Mouse (Mus musculus) kidney, embryonic 15.5 days (tissue): ENCODE results near the gene Prss50. TPM values are rescaled to one million over a fixed set of nuclear protein-coding genes. Genes with fewer than 3 reads are reported as not detected.

Experiments
- ATAC-seq: fragments of 200-750 bp; cut with Nextera tagmentation; replicated peaks from 2 replicates; pipeline ENCODE4 v1.8.0; 2017; ENCODE audit warnings: moderate TSS enrichment; ENCODE audit not compliant: low FRiP score
- H3K27ac ChIP-seq: fragments of 300-500 bp; sonication (generic); 2 replicates; pipeline ENCODE4 v1.5.1; 2015; ENCODE audit warnings: mild to moderate bottlenecking, inconsistent platforms
- H3K27me3 ChIP-seq: fragments of 300-500 bp; sonication (generic); 2 replicates; pipeline ENCODE4 v1.6.1; 2015; ENCODE audit warnings: inconsistent platforms
- H3K36me3 ChIP-seq: fragments of 300-500 bp; sonication (generic); 2 replicates; pipeline ENCODE4 v1.6.1; 2015; ENCODE audit warnings: inconsistent platforms
- H3K4me1 ChIP-seq: fragments of 300-500 bp; sonication (generic); 2 replicates; pipeline ENCODE4 v1.6.1; 2015; ENCODE audit warnings: inconsistent platforms
- H3K4me2 ChIP-seq: fragments of 300-500 bp; sonication (generic); 2 replicates; pipeline ENCODE4 v1.6.1; 2015; ENCODE audit warnings: moderate library complexity, mild to moderate bottlenecking, inconsistent platforms
- H3K4me3 ChIP-seq: fragments of 300-500 bp; sonication (generic); replicated peaks from 2 replicates; pipeline ENCODE4 v1.5.1; 2015; ENCODE audit warnings: mild to moderate bottlenecking, inconsistent platforms
- H3K9ac ChIP-seq: fragments of 300-500 bp; sonication (generic); 2 replicates; pipeline ENCODE4 v1.6.1; 2015; ENCODE audit warnings: mild to moderate bottlenecking, inconsistent platforms
- H3K9me3 ChIP-seq: fragments of 300-500 bp; sonication (generic); replicated peaks from 2 replicates; pipeline ENCODE4 v1.6.1; 2016; ENCODE audit warnings: inconsistent platforms
- WGBS: fragments of 180-500 bp; shearing (Covaris S2); methylation state at CpG from one replicate; pipeline ENCODE4 v1.1.7; 2015; ENCODE audit warnings: mixed read lengths; 5-methylcytosine and 5-hydroxymethylcytosine counted together
- polyA plus RNA-seq: library from polyadenylated mRNA; unstranded; fragments of >200 nt; fragmentation: Nextera tagmentation; extraction: Ambion mirVana; gene quantifications from 2 replicates; pipeline ENCODE4 v1.2.1, GENCODE M21; 2015

The Prss50 gene
- polyA plus RNA-seq, 1 experiment from 2014 or later: 0.90 TPM

DNA sequence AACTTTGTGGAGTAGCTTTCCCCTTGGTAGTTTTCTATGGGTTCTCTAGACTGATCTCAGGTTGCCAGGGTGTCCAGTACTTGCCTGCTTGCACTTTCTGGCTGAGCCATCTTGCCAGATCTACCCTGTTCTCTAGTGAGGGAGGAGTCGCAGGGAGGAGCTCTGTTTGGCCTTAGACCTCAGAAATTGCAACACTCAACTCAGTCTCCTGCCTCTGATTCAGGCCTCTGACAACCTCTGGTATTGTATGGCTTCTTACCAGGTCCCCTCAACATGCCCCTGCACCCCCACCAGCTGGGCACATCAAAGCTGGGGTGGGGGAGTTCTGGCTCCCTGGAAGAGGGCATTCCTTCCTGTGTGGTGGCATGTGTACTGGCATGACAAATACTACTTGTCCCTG, 19.6 kb downstream of the Prss50 start:
- no peak overlapping the region for H3K27ac ChIP-seq
- WGBS: 89% methylated on average over 1 of the region's 1 CpGs
- ATAC-seq: no peak

DNA sequence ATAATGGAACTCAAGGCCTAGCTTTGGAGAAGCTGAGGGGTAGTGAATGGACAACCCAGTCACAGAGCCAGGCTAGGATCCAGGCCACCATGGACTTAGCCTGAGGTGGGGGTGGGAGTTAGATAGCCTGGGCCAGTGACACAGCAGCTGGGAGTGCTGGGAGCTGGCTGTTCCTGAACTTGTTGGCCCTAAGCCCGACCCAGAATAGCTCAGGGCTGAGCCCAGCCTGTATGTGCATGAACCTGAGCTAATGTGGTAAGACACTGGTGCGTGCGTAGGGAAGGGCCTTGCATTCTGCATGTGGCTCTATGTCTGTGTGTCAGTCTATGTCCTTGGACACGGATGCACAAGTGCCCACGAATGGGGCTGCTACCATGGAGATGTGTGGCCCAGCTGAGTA, 20.1 kb downstream of the Prss50 start:
- no peak for ATAC-seq
- H3K27me3 ChIP-seq: peaks cover 44% of the 10 kb centered on the region
- no peak overlapping the region for H3K4me3 ChIP-seq
- no peak overlapping the region for H3K9ac ChIP-seq
- H3K27ac ChIP-seq: no peak overlapping the region
- H3K36me3 ChIP-seq: no peaks in the 10 kb centered on the region
- H3K4me1 ChIP-seq: peaks cover 49% of the 10 kb centered on the region
- no peaks in the 10 kb centered on the region for H3K9me3 ChIP-seq
- H3K4me2 ChIP-seq: no peak overlapping the region
- 90% methylated on average over 5 of the region's 5 CpGs for WGBS

More for the DNA sequence above, 19.6 kb downstream of the Prss50 start:
- Histone ChIP-seq H3K36me3 (no peaks in the 10 kb centered on the region), H3K27me3 (peaks cover 50% of the 10 kb centered on the region), H3K9me3 (no peaks in the 10 kb centered on the region), H3K4me3 (no peak overlapping the region), H3K9ac (no peak overlapping the region), H3K4me1 (peaks cover 49% of the 10 kb centered on the region), H3K4me2 (no peak overlapping the region)

DNA sequence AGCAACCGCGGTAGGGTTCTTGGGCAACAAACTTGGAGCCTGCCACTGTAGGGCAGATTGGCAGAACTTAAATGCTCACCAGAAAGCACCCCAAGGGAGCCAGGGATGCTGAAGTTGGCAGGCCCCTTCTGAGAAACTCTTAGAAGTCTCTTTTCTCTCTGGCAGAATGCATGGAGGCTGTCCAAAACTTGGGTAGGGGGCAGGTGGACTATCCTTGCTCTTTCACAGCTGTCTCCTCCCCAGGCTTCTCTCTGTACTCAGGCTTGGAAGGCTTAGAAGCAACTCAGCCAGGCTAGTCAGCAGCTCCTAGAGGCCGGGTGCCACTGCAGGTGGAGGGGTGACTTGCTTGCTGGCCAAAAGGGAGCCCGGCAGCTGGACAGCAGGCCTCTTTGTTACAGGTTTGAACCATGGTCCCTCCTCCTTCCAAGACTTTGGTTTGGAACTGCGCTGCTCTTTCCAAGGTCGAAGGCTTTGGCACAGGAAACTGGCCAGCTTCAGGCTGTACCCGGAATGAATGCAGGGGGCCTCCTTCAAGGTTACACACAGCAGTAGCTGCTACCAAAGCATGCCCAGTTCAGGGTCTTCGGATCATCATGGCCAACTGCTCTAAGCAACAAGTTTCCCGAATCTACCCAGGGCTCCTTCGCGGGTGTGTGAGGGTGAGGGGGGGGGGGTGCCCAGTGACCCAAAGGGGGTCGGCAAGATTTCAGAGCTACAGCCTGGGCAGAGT, 21.6 kb downstream of the Prss50 start, which contains the start of gene Als2cl:
TSS of gene Als2cl (plus strand) at position 680 of the 730 bp plus-strand sequence.
- H3K4me3 ChIP-seq: peak within 1 kb of the TSS; percentile 68
- H3K36me3 ChIP-seq: no peaks in the 10 kb centered on the region
- ATAC-seq: peak; percentile 26
- 14% methylated on average over 12 of the region's 12 CpGs for WGBS
- H3K27me3 ChIP-seq: peaks cover 30% of the 10 kb centered on the region
- peak within 1 kb of the TSS; percentile 63 for H3K27ac ChIP-seq
- no peaks in the 10 kb centered on the region for H3K9me3 ChIP-seq
- peak within 1 kb of the TSS; percentile 93 for H3K4me2 ChIP-seq
- H3K4me1 ChIP-seq: peaks cover 39% of the 10 kb centered on the region
- H3K9ac ChIP-seq: peak within 1 kb of the TSS; percentile 51

DNA sequence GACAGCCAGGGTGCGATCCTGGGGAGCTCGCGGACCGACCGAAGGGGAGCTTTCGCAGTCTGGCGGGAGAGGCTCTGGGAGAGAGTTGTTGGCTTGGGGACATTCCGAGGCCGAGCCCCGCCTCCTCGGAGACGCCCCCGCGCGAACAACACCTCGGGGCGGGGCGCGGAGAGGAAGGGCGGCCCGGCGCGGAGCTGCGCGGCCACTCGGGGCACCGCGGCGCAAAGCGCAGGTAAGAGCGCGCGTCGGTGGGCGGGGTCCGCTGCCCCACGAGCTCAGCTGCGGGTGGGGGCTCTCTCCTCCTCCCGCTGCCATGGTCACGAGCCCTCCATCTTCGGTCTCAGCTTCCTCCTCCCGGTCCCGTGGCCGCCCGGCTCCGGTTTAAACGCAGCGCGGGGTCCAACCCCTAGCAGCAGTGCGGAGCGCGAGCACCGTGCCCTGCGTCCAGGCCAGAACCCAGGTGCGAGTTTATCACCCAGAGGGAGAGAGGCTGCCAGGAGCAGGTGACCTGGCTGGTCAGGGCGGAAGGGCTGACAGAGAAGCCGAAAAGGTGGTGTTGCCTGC, 22.3 kb downstream of the Prss50 start, which contains the start of gene Tmie:
TSS of gene Tmie (minus strand) at position 116 of the 564 bp plus-strand sequence.
- peak within 1 kb of the TSS; percentile 68 for H3K4me3 ChIP-seq
- H3K27me3 ChIP-seq: peaks cover 27% of the 10 kb centered on the region
- H3K9ac ChIP-seq: peak within 1 kb of the TSS; percentile 51
- H3K9me3 ChIP-seq: no peaks in the 10 kb centered on the region
- peak; percentile 89 for ATAC-seq
- H3K4me1 ChIP-seq: peaks cover 32% of the 10 kb centered on the region
- no peaks in the 10 kb centered on the region for H3K36me3 ChIP-seq
- H3K27ac ChIP-seq: peak within 1 kb of the TSS; percentile 63
- peak within 1 kb of the TSS; percentile 93 for H3K4me2 ChIP-seq
- under 1% methylated on average over 57 of the region's 57 CpGs for WGBS

DNA sequence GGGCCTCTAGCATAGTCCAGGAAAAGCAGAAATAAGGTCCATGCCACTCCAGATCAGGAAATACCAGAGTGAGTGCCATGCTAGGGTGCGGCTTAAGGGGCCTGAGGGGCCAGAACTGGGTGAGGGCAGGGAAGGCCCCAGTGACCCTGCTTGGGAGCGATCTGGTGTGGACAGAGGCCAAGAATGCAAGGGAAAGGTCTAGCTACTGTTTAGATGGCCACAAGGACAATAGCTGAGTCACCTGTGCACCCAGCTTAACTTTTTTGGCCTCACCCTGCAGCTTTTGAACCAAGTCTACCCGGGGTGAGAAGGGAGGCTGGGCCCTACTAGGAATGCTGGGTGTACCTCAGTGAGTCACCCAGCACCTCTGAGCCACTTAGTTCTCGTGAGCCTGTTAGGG, 23.0 kb downstream of the Prss50 start:
- peak overlapping the region; percentile 63 for H3K27ac ChIP-seq
- peak overlapping the region; percentile 51; the same call in 1 of the 2 replicates for H3K9ac ChIP-seq
- peaks cover 27% of the 10 kb centered on the region for H3K27me3 ChIP-seq
- H3K9me3 ChIP-seq: no peaks in the 10 kb centered on the region
- peak overlapping the region; percentile 68 for H3K4me3 ChIP-seq
- peaks cover 26% of the 10 kb centered on the region for H3K4me1 ChIP-seq
- peak; percentile 23 for ATAC-seq
- peak overlapping the region; percentile 93 for H3K4me2 ChIP-seq
- WGBS: 67% methylated on average over 4 of the region's 4 CpGs
- no peaks in the 10 kb centered on the region for H3K36me3 ChIP-seq

DNA sequence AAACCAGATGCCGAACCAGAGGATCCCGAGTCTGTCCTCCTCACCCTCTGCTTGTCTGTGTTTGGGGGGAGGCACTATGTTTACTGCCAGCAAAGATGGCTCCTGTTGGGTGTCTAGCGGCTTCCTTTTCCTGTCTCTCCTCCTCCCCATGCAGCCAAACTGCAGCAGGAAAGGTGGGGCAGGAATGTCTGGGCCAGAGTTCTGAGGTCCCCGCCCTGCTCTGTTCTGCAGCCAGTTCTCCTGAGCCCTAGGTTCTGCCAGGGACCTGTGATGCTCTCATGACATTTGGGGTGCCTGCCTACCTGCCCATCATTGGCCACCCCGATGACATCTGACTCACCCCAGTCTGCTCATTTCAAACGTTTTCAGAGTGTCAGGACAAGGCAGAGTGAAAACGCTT, 24.2 kb downstream of the Prss50 start:
- Histone ChIP-seq H3K27me3 (peaks cover 27% of the 10 kb centered on the region), H3K4me2 (0 out of 2 replicates have a peak overlapping the region, but pooled peaks have one; percentile 7), H3K4me1 (peaks cover 26% of the 10 kb centered on the region), H3K27ac (no peak overlapping the region), H3K36me3 (no peaks in the 10 kb centered on the region), H3K9ac (no peak overlapping the region), H3K9me3 (no peaks in the 10 kb centered on the region), H3K4me3 (no peak overlapping the region)
- ATAC-seq: no peak
- 75% methylated on average over 7 of the region's 7 CpGs for WGBS

DNA sequence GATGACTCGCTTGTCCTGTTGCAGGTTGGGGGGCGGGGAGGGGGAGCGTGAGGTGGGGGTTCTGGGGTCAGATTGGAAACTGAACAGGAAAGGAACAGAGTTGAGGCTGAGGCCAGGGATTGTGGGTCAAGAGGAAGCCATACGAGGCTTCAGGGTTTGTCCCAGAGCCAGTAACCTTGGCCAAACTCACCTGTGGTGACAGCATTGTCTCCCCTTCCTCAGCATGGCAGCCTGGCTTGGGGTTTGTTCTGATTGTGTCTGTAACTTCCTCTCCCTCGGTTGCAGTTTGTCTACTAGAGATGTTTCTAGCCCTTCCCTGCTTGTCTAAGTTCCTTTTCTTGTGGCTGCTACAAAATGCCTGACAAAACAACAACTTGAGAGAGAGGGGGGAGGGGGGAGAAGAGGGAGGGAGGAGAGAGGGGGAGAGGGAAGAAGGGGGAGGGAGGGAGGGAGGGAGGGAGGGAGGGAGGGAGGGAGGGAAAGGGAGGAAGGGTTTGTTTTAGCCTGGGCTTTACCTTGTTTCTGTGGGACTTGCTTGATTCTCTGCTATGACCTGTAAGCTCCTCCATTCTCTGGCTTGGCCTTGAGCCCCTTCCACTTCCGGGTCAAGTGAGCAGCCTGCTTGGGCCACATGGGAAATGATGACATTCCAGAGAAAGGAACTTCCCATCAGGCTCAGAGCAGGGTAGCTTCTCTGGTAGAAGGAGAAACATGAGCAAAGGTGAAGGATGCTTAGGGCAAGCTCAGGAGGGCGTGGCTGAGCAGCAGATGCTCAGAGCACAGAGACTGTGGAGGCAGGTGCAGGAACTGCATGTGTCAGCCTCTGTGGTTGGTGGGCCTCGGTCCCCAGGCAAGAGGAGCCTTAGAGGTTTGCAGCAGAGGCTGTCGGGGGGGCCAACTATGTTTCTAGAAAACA, 29.9 kb downstream of the Prss50 start:
- no peaks in the 10 kb centered on the region for H3K36me3 ChIP-seq
- H3K27ac ChIP-seq: no peak overlapping the region
- no peak for ATAC-seq
- peaks cover 32% of the 10 kb centered on the region for H3K4me1 ChIP-seq
- WGBS: 66% methylated on average over 9 of the region's 9 CpGs
- H3K4me3 ChIP-seq: no peak overlapping the region
- H3K4me2 ChIP-seq: no peak overlapping the region
- H3K27me3 ChIP-seq: no peaks in the 10 kb centered on the region
- H3K9me3 ChIP-seq: no peaks in the 10 kb centered on the region
- H3K9ac ChIP-seq: no peak overlapping the region

DNA sequence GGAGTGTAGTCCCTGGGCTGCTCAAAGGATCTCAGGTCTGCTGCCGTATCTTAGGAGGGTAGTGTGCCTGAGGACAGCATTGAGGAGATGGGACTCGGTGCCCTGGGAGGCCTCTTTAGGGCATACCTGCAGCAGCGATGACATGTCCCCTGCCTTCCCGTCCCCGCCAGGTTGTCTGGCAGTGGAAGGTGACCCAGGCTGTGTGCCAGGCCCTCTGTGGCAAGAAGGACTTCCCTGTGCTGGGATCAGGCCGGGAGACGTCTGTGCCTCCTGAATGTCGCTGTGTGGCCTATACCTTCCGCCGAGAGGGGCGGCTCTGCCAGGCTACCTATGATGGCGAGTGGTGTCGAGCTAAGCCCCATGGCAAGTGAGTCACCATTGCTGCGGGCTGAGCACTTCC, 31.2 kb downstream of the Prss50 start:
- Histone ChIP-seq H3K9ac (no peak overlapping the region), H3K4me2 (no peak overlapping the region), H3K36me3 (no peaks in the 10 kb centered on the region), H3K4me3 (no peak overlapping the region), H3K27me3 (no peaks in the 10 kb centered on the region), H3K4me1 (peaks cover 32% of the 10 kb centered on the region), H3K27ac (no peak overlapping the region), H3K9me3 (no peaks in the 10 kb centered on the region)
- 90% methylated on average over 14 of the region's 14 CpGs for WGBS
- no peak for ATAC-seq

DNA sequence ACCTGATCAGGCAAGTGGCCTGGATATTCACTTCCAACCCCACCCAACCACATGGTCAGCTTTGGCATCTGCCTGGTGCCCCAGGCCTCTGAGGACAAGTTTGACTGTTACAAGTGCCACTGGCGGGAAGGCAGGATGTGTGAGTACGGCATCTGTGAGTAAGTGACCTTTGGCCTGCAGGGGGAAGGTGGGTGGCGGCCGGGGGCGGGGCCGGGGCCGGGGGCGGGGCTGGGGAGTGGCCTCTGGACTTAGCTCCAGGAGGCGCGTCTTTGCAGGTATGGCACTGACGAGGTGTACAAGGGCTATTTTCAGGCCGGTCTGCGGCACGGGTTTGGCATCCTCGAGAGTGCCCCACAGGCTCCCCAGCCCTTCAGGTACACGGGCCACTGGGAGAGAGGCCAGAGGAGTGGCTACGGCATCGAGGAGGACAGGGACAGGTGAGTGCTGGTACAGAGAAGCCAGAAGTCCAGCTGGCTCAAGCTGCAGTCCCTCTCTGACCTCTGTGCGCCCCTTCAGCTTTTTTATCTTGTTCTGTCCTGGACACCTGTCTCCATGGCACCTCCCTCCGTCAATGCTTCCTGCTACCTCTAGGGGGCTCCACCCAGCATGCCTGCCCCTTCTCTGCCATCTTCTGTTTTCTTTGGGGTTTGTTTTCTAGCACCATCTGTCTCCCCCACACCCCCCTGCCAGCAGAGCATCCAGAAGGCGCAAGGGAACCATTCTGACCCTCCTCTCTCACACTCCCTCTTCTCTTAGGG, 32.4 kb downstream of the Prss50 start:
- Histone ChIP-seq H3K9me3 (no peaks in the 10 kb centered on the region), H3K4me2 (0 out of 2 replicates have a peak overlapping the region, but pooled peaks have one; percentile 21), H3K36me3 (no peaks in the 10 kb centered on the region), H3K4me3 (no peak overlapping the region), H3K27ac (no peak overlapping the region), H3K9ac (no peak overlapping the region), H3K27me3 (no peaks in the 10 kb centered on the region), H3K4me1 (peaks cover 32% of the 10 kb centered on the region)
- WGBS: 16% methylated on average over 21 of the region's 21 CpGs
- no peak for ATAC-seq

DNA sequence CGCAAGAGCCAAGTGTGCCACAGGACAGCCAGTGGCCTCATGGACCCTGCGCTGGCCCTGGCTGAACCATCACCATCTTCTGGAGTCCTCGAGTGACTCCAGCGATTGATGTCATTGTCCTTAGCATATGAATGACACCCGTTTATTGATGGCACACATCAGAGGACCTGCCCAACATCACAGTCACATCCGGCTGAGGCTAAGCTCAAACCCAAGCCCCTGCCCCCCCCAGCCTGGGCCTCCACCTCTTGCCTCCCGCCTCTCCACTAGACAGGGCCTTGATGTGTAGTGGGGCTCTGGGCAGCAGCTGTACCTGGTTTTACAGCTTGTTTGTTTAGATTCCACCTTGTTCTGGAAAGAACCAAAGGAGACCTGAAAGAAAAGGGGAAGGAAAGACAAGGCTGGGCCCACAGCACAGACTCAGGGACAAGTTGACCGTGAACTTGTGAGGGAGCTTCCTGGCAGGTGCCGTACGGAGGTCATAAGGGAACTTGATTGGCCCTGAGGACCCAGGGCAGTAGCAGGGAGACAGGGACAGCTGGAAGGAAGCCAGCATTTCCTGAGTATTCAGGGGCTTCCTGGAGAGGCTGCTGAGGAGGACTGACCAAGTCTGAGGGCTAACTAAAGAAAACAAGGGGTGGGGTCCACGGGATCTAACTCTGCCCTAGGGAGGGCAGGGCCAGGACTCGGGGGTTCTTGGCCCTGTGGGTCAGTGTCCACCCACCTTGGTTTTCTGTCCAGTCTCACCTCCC, 33.5 kb downstream of the Prss50 start:
- H3K36me3 ChIP-seq: no peaks in the 10 kb centered on the region
- H3K4me3 ChIP-seq: no peak overlapping the region
- peaks cover 42% of the 10 kb centered on the region for H3K4me1 ChIP-seq
- H3K27me3 ChIP-seq: no peaks in the 10 kb centered on the region
- H3K9ac ChIP-seq: no peak overlapping the region
- no peaks in the 10 kb centered on the region for H3K9me3 ChIP-seq
- no peak for ATAC-seq
- H3K27ac ChIP-seq: 0 out of 2 replicates have a peak overlapping the region, but pooled peaks have one; percentile 27
- WGBS: 67% methylated on average over 12 of the region's 12 CpGs
- no peak overlapping the region for H3K4me2 ChIP-seq

DNA sequence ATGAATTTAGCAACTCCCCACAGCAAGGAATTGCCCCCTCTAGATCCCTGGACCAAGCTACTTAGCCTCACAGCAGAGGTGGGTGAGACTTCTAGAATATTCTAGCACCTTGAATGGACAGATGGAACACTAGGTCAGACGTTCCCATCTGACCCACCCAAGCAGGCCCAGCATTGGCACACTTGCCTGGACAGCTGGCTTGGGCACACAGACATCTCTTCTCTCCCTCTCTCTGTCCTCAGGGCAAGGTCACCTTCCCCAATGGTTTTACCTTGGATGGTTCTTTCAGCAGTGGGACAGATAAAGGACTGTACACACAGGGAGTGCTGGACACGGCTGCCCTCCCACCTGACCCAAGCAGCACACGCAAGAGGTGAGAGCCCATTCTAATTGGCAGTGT, 34.8 kb downstream of the Prss50 start:
- Histone ChIP-seq H3K9ac (no peak overlapping the region), H3K4me1 (peaks cover 43% of the 10 kb centered on the region), H3K27me3 (no peaks in the 10 kb centered on the region), H3K9me3 (no peaks in the 10 kb centered on the region), H3K4me3 (no peak overlapping the region), H3K36me3 (no peaks in the 10 kb centered on the region), H3K4me2 (no peak overlapping the region), H3K27ac (no peak overlapping the region)
- WGBS: 86% methylated on average over 3 of the region's 3 CpGs
- no peak for ATAC-seq
